Mouse (Mus musculus): ENCODE results near the gene Snx32. TPM values are rescaled to one million over a fixed set of nuclear protein-coding genes. Genes with fewer than 3 reads are reported as not detected.
"Not testable (repeated sequence)": the region's sequence is repeated elsewhere in the genome, so short reads cannot be mapped to it uniquely, and the experiment has no call there.

Snx32 gene
- polyA plus RNA-seq, 1 experiment = 176 TPM

DNA sequence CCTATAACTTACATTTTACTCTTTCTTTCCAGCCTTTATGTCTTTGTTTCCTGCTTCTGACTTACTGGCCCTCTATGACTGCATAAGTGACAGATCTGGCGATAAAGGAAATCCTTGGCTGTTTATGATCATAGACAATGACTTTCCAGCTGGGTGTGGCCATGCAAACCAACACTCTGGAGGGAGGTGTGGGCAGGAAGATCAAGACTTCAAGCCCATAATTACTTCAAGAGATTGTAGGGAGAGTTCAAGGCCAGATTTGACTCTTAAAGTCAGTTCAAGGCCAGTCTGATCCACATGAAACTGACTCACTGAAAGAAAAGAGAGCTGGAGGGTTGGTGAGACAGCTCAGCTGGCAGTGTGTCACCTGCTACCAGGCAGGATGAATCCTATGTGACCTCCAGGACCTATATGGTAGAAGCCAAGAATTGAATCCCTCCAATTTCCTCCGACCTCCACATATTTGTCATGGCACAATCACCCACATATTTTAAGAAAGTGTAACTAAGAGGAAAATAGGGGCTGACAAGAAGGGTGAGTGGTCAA lies 9.9 kb downstream of the Snx32 start:
- Histone ChIP-seq H3K4me3 (replicated peaks; ENCODE audit: insufficient read depth, low read depth, low read length) (no peak overlapping the region), H3K27me3 (ENCODE audit: control insufficient read depth, insufficient read depth, low read length) (no peaks in the 10 kb centered on the region), H3K4me1 (ENCODE audit: control insufficient read depth, insufficient read depth, low read length) (no peaks in the 10 kb centered on the region), H3K27ac (ENCODE audit: insufficient read depth, low read length) (no peak overlapping the region)
- DNase-seq = no peak
- 84% methylated on average over 2 of the region's 2 CpGs for WGBS
- TF ChIP-seq CTCF (IDR thresholded peaks at IDR 0.05; ENCODE audit: borderline replicate concordance, insufficient read depth, low read depth, low read length) = no peak
- TF ChIP-seq POLR2A (IDR thresholded peaks at IDR 0.05; ENCODE audit: borderline replicate concordance, insufficient read depth, low read length) = no peak

GRCm38 (mm10) chr19:5496052-5496370 lies 14.3 kb downstream of the Snx32 start:
- TF ChIP-seq POLR2A (IDR thresholded peaks at IDR 0.05; ENCODE audit: borderline replicate concordance, insufficient read depth, low read length) = no peak
- no peak for TF ChIP-seq CTCF (IDR thresholded peaks at IDR 0.05; ENCODE audit: borderline replicate concordance, insufficient read depth, low read depth, low read length)
- Histone ChIP-seq H3K27ac (ENCODE audit: insufficient read depth, low read length) (no peak overlapping the region), H3K4me1 (ENCODE audit: control insufficient read depth, insufficient read depth, low read length) (peaks cover 6% of the 10 kb centered on the region), H3K4me3 (replicated peaks; ENCODE audit: insufficient read depth, low read depth, low read length) (no peak overlapping the region), H3K27me3 (ENCODE audit: control insufficient read depth, insufficient read depth, low read length) (no peaks in the 10 kb centered on the region)
- no peak for DNase-seq
- 79% methylated on average over 16 of the region's 16 CpGs for WGBS

- Histone ChIP-seq H3K27me3 (ENCODE audit: control insufficient read depth, insufficient read depth, low read length) (no peaks in the 10 kb centered on the region), H3K4me1 (ENCODE audit: control insufficient read depth, insufficient read depth, low read length) (peaks cover 6% of the 10 kb centered on the region), H3K4me3 (replicated peaks; ENCODE audit: insufficient read depth, low read depth, low read length) (no peak overlapping the region), H3K27ac (ENCODE audit: insufficient read depth, low read length) (no peak overlapping the region)
- TF ChIP-seq CTCF (IDR thresholded peaks at IDR 0.05; ENCODE audit: borderline replicate concordance, insufficient read depth, low read depth, low read length) (no peak), POLR2A (IDR thresholded peaks at IDR 0.05; ENCODE audit: borderline replicate concordance, insufficient read depth, low read length) (no peak)
- WGBS = 73% methylated on average over 12 of the region's 12 CpGs
- DNase-seq = no peak
Measured at GRCm38 (mm10) chr19:5495353-5496051, 14.8 kb downstream of the Snx32 start.

DNA sequence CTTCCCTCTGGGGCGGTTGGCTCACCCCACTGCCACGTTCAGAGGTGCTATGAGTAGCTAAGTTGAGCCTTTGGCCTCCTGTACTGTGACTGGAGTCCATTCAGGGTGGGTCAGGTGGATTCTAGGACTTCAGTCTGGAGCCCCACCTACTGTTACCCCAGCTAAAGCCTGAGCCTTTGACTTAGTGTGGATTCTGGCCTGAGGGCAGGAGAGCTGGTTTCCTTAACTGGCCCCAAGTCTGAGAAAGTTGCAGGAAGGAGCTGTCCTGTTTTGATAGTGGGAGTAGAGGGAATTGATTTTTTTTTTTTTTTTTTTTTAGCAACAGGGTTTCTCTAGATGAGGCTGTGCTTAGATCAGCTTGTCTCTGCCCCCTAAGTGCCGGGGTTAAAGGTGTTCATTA lies 16.0 kb downstream of the Snx32 start:
- TF ChIP-seq CTCF (IDR thresholded peaks at IDR 0.05; ENCODE audit: borderline replicate concordance, insufficient read depth, low read depth, low read length) (no peak), POLR2A (IDR thresholded peaks at IDR 0.05; ENCODE audit: borderline replicate concordance, insufficient read depth, low read length) (no peak)
- Histone ChIP-seq H3K4me3 (replicated peaks; ENCODE audit: insufficient read depth, low read depth, low read length) (no peak overlapping the region), H3K27me3 (ENCODE audit: control insufficient read depth, insufficient read depth, low read length) (no peaks in the 10 kb centered on the region), H3K27ac (ENCODE audit: insufficient read depth, low read length) (no peak overlapping the region), H3K4me1 (ENCODE audit: control insufficient read depth, insufficient read depth, low read length) (peaks cover 6% of the 10 kb centered on the region)
- WGBS = 81% methylated on average over 3 of the region's 3 CpGs
- no peak for DNase-seq

DNA sequence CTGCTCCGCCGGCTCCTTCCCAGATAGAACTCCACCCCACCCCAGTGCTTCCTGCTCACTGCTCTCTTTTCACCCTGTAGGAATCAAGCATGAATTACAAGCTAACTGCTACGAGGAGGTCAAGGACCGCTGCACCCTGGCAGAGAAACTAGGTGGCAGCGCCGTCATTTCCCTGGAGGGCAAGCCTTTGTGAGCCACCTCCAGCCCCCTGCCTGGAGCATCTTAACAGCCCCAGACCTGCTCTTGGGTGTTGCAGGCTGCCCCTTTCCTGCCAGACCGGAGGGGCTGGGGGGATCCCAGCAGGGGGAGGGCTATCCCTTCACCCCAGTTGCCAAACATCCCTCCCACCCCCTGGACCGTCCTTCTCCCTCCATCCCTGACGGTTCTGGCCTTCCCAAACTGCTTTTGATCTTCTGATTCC lies 17.0 kb downstream of the Snx32 start:
- H3K27me3 ChIP-seq (ENCODE audit: control insufficient read depth, insufficient read depth, low read length); H3K27ac ChIP-seq (ENCODE audit: insufficient read depth, low read length); H3K4me1 ChIP-seq (ENCODE audit: control insufficient read depth, insufficient read depth, low read length); DNase-seq; H3K4me3 ChIP-seq (replicated peaks; ENCODE audit: insufficient read depth, low read depth, low read length): not testable (repeated sequence)
- WGBS = 28% methylated on average over 9 of the region's 9 CpGs

- TF ChIP-seq CTCF (IDR thresholded peaks at IDR 0.05; ENCODE audit: borderline replicate concordance, insufficient read depth, low read depth, low read length) = no peak
- no peak for TF ChIP-seq POLR2A (IDR thresholded peaks at IDR 0.05; ENCODE audit: borderline replicate concordance, insufficient read depth, low read length)
- DNase-seq = no peak
- 54% methylated on average over 4 of the region's 4 CpGs for WGBS
- no peaks in the 10 kb centered on the region for H3K27me3 ChIP-seq (ENCODE audit: control insufficient read depth, insufficient read depth, low read length)
- peaks cover 6% of the 10 kb centered on the region for H3K4me1 ChIP-seq (ENCODE audit: control insufficient read depth, insufficient read depth, low read length)
- H3K27ac ChIP-seq (ENCODE audit: insufficient read depth, low read length) = no peak overlapping the region
- H3K4me3 ChIP-seq (replicated peaks; ENCODE audit: insufficient read depth, low read depth, low read length) = no peak overlapping the region
Measured at GRCm38 (mm10) chr19:5492641-5493040, 17.7 kb downstream of the Snx32 start.

DNA sequence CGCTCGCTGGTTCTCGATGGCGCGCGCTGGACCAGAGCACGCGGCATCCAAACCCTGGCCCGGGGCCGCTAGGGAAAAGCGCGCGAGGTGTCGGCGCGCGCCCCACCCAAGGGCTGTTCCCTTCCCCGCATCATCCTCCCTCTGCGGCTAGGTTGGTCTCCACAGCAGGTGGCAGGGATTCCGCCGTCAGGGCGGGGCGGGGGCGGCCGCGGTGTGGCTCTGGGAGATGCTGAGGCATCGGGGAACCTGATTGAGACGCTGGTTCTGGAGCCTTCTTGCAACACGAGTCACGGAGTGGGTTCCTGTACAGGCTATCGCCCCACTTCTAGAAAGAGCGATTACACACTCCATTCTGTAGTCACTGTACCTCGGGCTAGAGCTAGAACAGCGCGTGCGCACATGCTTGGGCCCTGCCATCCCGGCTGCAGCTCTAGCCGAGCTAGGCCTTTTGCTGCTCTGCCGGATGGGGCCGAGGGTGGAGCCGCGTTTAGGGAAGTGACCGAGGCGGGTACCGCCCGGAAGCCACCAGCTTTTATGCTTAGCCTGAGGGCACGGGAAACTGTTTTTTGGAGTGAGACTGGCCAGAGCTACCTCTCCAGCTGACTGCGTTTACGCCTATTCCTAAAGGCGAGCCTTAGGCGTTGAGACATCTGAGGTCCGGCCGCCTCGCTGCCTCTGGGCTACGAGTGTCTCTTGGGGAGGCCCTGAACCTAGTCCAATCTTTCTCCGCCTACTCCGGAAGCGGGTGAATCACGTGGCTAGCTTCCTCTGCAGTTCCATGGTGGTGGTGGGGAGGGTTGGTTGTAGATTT lies 19.2 kb downstream of the Snx32 start:
- DNase-seq = peak; percentile 83 to 85
- Histone ChIP-seq H3K27ac (ENCODE audit: insufficient read depth, low read length) (peak overlapping the region; percentile 69), H3K4me1 (ENCODE audit: control insufficient read depth, insufficient read depth, low read length) (peaks cover 12% of the 10 kb centered on the region), H3K27me3 (ENCODE audit: control insufficient read depth, insufficient read depth, low read length) (no peaks in the 10 kb centered on the region), H3K4me3 (replicated peaks; ENCODE audit: insufficient read depth, low read depth, low read length) (peak overlapping the region; percentile 88)
- TF ChIP-seq CTCF (IDR thresholded peaks at IDR 0.05; ENCODE audit: borderline replicate concordance, insufficient read depth, low read depth, low read length) (no peak), POLR2A (IDR thresholded peaks at IDR 0.05; ENCODE audit: borderline replicate concordance, insufficient read depth, low read length) (peak; percentile 42; the same call in 1 of the 2 replicates)
- WGBS = under 1% methylated on average over 59 of the region's 59 CpGs

All from cerebellum, adult 2 months (tissue).